Mouse (Mus musculus) kidney, embryonic 15.5 days (tissue): ENCODE measurements around the gene Fam196a. TPM values are rescaled to one million over a fixed set of nuclear protein-coding genes. Genes with fewer than 3 reads are reported as not detected.

ENCODE experiments used
- ATAC-seq: fragments of 200-750 bp; cut with Nextera tagmentation; replicated peaks from 2 replicates; pipeline ENCODE4 v1.8.0; 2017; ENCODE audit warnings: moderate TSS enrichment; ENCODE audit not compliant: low FRiP score
- H3K27ac ChIP-seq: fragments of 300-500 bp; sonication (generic); 2 replicates; pipeline ENCODE4 v1.5.1; 2015; ENCODE audit warnings: mild to moderate bottlenecking, inconsistent platforms
- H3K27me3 ChIP-seq: fragments of 300-500 bp; sonication (generic); 2 replicates; pipeline ENCODE4 v1.6.1; 2015; ENCODE audit warnings: inconsistent platforms
- H3K36me3 ChIP-seq: fragments of 300-500 bp; sonication (generic); 2 replicates; pipeline ENCODE4 v1.6.1; 2015; ENCODE audit warnings: inconsistent platforms
- H3K4me1 ChIP-seq: fragments of 300-500 bp; sonication (generic); 2 replicates; pipeline ENCODE4 v1.6.1; 2015; ENCODE audit warnings: inconsistent platforms
- H3K4me2 ChIP-seq: fragments of 300-500 bp; sonication (generic); 2 replicates; pipeline ENCODE4 v1.6.1; 2015; ENCODE audit warnings: moderate library complexity, mild to moderate bottlenecking, inconsistent platforms
- H3K4me3 ChIP-seq: fragments of 300-500 bp; sonication (generic); replicated peaks from 2 replicates; pipeline ENCODE4 v1.5.1; 2015; ENCODE audit warnings: mild to moderate bottlenecking, inconsistent platforms
- H3K9ac ChIP-seq: fragments of 300-500 bp; sonication (generic); 2 replicates; pipeline ENCODE4 v1.6.1; 2015; ENCODE audit warnings: mild to moderate bottlenecking, inconsistent platforms
- H3K9me3 ChIP-seq: fragments of 300-500 bp; sonication (generic); replicated peaks from 2 replicates; pipeline ENCODE4 v1.6.1; 2016; ENCODE audit warnings: inconsistent platforms
- WGBS: fragments of 180-500 bp; shearing (Covaris S2); methylation state at CpG from one replicate; pipeline ENCODE4 v1.1.7; 2015; ENCODE audit warnings: mixed read lengths; 5-methylcytosine and 5-hydroxymethylcytosine counted together
- polyA plus RNA-seq: library from polyadenylated mRNA; unstranded; fragments of >200 nt; fragmentation: Nextera tagmentation; extraction: Ambion mirVana; gene quantifications from 2 replicates; pipeline ENCODE4 v1.2.1, GENCODE M21; 2015

The Fam196a gene
- 2.9 and 3.2 TPM in 2 replicates for polyA plus RNA-seq

DNA sequence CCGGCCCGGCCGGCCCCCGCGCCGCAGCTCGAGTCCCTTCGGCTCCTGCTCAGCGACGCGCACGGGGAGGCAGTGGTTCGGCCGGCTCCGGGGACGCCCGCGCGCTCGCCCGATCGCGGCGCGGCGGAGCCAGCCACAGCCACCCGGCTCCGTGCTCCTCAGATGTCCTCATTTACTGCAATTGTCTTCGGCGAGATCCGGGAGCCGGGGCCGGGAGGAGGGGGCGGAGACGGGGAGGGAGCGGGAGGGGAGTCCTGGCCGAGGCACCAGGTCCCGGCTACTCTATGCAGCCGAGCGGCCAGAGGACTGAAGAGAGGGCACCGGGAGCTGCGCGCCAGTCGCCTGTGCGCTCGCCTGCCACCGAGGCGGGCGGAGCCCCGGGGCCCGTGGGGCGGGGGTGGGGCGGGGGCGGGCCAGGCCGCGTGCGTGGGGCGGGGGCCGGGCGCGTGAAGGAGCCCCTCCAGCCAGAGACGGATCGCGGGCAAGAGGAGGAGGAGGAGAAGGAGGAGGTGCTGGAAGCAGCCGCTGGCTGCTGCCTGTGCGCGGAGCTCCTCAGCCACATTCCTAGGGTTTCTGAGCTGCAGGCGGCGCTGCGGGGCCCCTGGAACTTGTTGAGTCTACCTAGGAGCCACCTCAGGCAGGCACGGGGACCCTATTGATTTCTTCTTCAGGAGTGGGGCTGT lies at the start of gene Fam196a:
Gene Fam196a, minus strand, starts transcription at position 504 of the 683 bp plus-strand sequence.
- Histone ChIP-seq H3K27ac (no peak within 1 kb of the TSS), H3K27me3 (peaks cover 11% of the 10 kb centered on the region; the same call in 1 of the 2 replicates), H3K4me2 (peak within 1 kb of the TSS; percentile 96), H3K9me3 (no peaks in the 10 kb centered on the region), H3K9ac (peak within 1 kb of the TSS; percentile 52), H3K36me3 (peaks cover 6% of the 10 kb centered on the region), H3K4me3 (peak within 1 kb of the TSS; percentile 58), H3K4me1 (peaks cover 27% of the 10 kb centered on the region)
- peak; percentile 94 for ATAC-seq
- 1% methylated on average over 65 of the region's 71 CpGs for WGBS

DNA sequence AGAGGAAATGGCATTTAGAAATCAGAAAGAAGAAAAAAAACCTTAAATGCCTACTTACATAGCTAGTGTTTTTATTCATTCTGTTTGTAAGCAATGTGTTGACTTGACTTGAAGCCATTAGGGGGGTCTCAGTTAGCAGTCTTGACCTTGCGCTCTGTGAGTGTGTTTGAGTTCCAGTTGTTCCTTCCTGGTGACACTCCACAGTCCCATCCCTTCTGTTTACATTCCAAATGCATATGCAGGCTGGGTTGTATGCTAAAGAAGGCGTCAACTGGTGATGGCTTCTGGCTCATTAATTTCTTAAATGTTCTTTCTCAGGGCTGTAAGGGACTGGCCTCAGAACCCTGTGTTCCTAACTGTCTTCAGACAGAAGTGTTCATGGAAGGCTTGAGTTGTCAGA lies 23.4 kb upstream of the Fam196a start:
- 85% methylated on average over 2 of the region's 2 CpGs for WGBS
- H3K27ac ChIP-seq, result no peak overlapping the region
- no peaks in the 10 kb centered on the region for H3K9me3 ChIP-seq
- no peak overlapping the region for H3K4me3 ChIP-seq
- H3K27me3 ChIP-seq, result no peaks in the 10 kb centered on the region
- H3K4me2 ChIP-seq, result no peak overlapping the region
- no peaks in the 10 kb centered on the region for H3K36me3 ChIP-seq
- no peak for ATAC-seq
- H3K4me1 ChIP-seq, result no peaks in the 10 kb centered on the region
- no peak overlapping the region for H3K9ac ChIP-seq

DNA sequence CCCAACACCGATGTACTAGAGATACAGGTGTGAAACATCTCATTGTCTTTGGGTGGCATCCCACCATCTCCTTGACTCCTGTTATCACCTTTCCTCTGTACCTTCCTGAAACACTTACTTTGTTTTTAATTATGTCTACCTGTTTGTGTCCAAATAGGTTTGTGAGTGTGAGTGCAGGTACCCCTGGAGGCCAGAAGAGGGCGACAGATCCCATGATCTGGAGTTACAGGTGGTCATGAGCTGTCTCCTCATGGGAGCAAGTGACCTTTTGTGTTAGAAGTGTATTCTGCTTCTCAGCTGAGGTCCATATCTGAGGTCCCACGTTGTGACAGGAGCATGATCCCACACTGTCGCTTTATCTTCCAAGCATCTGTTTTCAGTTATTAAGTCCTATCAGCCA lies 22.6 kb upstream of the Fam196a start:
- Histone ChIP-seq H3K9ac (no peak overlapping the region), H3K27me3 (no peaks in the 10 kb centered on the region), H3K4me1 (no peaks in the 10 kb centered on the region), H3K9me3 (no peaks in the 10 kb centered on the region), H3K36me3 (no peaks in the 10 kb centered on the region), H3K4me3 (no peak overlapping the region), H3K4me2 (no peak overlapping the region), H3K27ac (no peak overlapping the region)
- 74% methylated on average over 4 of the region's 4 CpGs for WGBS
- no peak for ATAC-seq

DNA sequence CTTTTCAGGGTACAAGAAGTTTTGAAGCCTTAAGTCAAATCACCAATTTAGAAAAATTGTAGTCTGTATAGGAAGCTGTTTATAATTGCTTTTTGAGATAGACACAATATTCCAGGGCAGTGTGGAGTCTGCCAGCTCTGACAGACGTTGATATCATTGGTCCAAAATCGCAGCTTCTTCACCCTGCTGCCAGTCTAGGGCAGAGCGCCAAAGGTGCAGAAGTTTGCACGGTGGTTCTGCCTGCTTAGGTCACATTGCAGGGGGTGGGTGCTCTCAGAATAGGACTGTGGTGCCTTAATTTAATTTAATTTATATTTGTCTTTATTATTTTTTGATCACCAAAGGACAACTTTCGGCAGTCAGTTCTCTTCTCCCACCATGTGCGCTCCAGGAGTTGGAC lies 20.9 kb upstream of the Fam196a start:
- H3K4me1 ChIP-seq, result no peaks in the 10 kb centered on the region
- no peak overlapping the region for H3K4me3 ChIP-seq
- no peak for ATAC-seq
- H3K9ac ChIP-seq, result no peak overlapping the region
- 92% methylated on average over 6 of the region's 6 CpGs for WGBS
- H3K27ac ChIP-seq, result no peak overlapping the region
- H3K27me3 ChIP-seq, result no peaks in the 10 kb centered on the region
- no peak overlapping the region for H3K4me2 ChIP-seq
- H3K36me3 ChIP-seq, result no peaks in the 10 kb centered on the region
- H3K9me3 ChIP-seq, result no peaks in the 10 kb centered on the region

DNA sequence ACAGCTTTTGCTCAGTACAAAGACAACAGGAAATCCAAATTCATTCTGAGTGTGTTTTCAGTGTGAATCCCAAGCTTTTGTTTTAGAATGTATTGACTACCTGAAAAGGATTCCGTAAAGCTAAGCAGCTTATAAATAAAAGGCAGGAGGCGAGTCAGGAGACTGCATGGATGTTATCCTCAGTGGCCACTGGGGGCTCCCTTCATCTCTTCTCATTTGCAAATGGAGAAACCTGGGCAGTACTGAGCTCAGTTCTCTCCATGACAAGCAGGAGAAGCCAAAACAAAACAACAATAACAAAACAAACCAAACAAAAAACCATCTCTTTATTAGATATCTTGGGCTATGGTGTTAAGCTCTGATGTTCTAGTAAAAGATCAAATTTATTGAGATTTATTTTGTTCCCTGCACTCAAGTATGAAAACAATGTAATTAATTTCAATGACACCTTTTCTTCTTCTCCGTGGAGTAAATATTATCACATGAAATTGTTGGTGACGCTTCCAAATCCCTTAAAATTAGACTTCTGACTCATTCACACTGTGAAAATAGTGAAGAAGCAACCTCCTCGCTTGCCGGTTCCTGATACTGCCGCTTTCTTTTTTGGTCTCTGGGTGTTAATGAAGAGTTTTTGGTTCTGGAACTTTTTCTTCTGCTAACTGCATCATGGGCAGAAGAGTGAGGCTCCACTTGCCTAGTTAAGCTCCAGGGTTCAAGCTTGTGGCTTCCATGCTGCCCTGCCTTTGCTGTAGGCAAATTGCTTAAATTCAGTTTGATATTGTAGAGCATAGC lies 7.9 kb upstream of the Fam196a start:
- no peak for ATAC-seq
- 89% methylated on average over 7 of the region's 7 CpGs for WGBS

DNA sequence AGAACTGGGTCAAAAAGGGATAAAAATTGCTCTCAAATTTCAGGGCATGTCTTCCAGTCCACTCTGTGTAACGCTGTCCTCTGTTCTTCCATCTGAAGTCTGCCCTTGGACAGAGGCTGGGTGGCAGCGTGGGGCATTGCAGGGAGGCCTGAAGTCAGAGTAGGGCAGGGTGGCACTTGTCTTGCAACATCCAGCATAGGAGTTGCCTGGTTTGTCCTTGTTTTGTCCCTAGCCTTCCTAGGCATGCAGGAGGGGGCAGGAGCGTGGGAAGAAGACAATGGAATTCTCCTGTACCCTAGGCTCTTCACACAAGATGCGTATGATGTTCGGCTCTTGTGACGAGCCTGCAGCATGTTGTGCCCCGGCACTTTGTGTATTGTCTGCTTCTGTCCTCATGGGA lies 5.5 kb upstream of the Fam196a start:
- no peak overlapping the region for H3K9ac ChIP-seq
- ATAC-seq, result no peak
- H3K4me3 ChIP-seq, result no peak overlapping the region
- peaks cover 6% of the 10 kb centered on the region for H3K36me3 ChIP-seq
- no peaks in the 10 kb centered on the region for H3K27me3 ChIP-seq
- WGBS, result 78% methylated on average over 7 of the region's 7 CpGs
- no peaks in the 10 kb centered on the region for H3K9me3 ChIP-seq
- peaks cover 15% of the 10 kb centered on the region for H3K4me1 ChIP-seq
- H3K4me2 ChIP-seq, result no peak overlapping the region
- H3K27ac ChIP-seq, result no peak overlapping the region

More for the DNA sequence above, 7.9 kb upstream of the Fam196a start:
- Histone ChIP-seq H3K27ac (no peak overlapping the region), H3K4me3 (no peak overlapping the region), H3K36me3 (peaks cover 6% of the 10 kb centered on the region), H3K4me1 (peaks cover 12% of the 10 kb centered on the region), H3K4me2 (no peak overlapping the region), H3K9me3 (no peaks in the 10 kb centered on the region), H3K27me3 (no peaks in the 10 kb centered on the region), H3K9ac (no peak overlapping the region)

DNA sequence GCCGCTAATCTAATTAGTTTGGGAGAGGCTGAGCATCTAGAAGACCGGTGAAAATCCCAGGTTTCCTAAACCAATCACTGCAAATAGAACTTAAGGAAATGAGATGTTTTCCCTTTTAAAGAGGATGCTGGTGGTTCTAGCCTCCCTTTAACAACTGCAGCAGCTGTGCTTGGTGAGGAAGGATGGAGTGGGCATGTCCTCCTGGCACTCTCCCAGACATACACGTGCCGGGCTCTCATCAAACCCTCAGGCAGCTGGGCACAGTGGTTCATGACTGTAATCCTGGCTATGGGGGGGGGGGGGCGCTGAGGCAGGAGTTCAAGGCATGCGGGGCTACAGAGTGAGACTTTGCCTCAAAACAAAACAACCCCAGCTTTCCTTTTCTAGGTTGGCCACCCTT lies 4.8 kb upstream of the Fam196a start:
- WGBS, result 66% methylated on average over 6 of the region's 6 CpGs
- no peak overlapping the region for H3K4me3 ChIP-seq
- no peak overlapping the region for H3K4me2 ChIP-seq
- H3K9me3 ChIP-seq, result no peaks in the 10 kb centered on the region
- H3K27me3 ChIP-seq, result no peaks in the 10 kb centered on the region
- H3K9ac ChIP-seq, result no peak overlapping the region
- ATAC-seq, result no peak
- H3K36me3 ChIP-seq, result peaks cover 6% of the 10 kb centered on the region
- no peak overlapping the region for H3K27ac ChIP-seq
- peaks cover 22% of the 10 kb centered on the region for H3K4me1 ChIP-seq

DNA sequence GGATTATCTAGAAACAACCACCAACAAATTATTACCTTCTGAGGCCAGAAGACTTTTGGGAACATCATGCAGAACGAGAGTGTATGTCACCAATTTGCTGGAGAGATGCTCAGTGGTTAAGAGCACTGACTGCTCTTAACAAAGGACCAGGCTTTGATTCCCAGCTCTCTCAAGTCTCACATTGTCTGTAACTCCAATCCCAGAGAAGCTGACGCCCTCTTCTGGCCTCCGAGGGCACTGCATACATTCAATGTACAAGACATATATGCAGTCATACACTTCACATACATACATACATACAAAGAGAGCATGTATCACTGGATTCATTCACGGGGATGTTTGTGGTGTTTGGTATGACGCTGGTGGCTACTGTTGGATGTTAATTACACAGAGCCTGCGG lies 3.7 kb upstream of the Fam196a start:
- 0 out of 2 replicates have a peak, but pooled peaks cover 5% of the 10 kb centered on the region for H3K27me3 ChIP-seq
- ATAC-seq, result no peak
- H3K4me3 ChIP-seq, result no peak overlapping the region
- peaks cover 6% of the 10 kb centered on the region for H3K36me3 ChIP-seq
- no peak overlapping the region for H3K27ac ChIP-seq
- H3K9ac ChIP-seq, result no peak overlapping the region
- H3K9me3 ChIP-seq, result no peaks in the 10 kb centered on the region
- H3K4me1 ChIP-seq, result peaks cover 32% of the 10 kb centered on the region
- no peak overlapping the region for H3K4me2 ChIP-seq
- WGBS, result 94% methylated on average over 6 of the region's 6 CpGs

DNA sequence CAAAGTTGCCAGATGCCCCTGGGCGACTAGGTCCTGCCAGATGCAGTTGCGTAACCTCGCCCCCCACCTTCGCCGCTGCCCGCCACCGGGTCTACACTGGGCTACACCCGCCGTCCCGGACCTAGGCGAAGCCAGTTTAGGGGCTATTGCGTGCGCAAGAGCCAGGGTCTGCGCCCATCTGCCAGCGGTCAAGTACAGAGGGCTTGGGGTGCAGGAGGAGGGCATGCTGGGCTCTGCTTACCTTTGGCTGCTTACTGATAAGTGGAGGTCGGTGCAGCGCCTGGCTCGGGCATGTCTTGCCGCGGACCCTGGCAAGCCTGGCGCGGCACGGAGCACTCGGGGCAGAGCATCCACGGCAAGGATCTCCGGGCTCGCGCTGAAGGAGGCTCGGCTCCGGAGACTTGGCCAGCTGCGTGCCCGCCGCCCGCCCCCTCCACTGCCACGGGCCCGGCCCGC lies 731 bp downstream of the Fam196a start:
- H3K4me2 ChIP-seq, result peak overlapping the region; percentile 96
- H3K9me3 ChIP-seq, result no peaks in the 10 kb centered on the region
- ATAC-seq, result peak; percentile 45
- peaks cover 6% of the 10 kb centered on the region for H3K36me3 ChIP-seq
- peaks cover 11% of the 10 kb centered on the region; the same call in 1 of the 2 replicates for H3K27me3 ChIP-seq
- peak overlapping the region; percentile 58 for H3K4me3 ChIP-seq
- peak overlapping the region; percentile 52 for H3K9ac ChIP-seq
- peaks cover 27% of the 10 kb centered on the region for H3K4me1 ChIP-seq
- no peak overlapping the region for H3K27ac ChIP-seq
- under 1% methylated on average over 37 of the region's 37 CpGs for WGBS

DNA sequence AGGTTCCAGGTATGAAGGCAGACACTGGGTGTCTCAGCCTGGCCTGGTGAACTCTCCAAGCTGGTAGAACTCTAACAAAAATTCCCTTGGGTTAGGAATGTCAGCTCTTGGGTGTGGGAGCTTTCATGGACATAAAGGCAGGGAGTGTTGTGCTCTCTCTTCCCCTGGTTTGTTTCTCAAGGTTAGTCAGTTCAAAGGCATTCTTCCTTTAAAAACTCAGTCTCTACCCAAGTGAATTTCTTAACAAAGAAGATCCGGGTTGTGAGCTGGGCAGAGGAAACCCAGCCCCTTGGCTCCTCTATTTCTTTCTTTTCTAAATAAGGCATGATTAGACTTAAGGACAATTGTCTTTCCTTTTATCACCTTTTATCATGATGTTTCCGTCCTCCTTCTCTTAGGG lies 6.3 kb downstream of the Fam196a start:
- no peaks in the 10 kb centered on the region for H3K36me3 ChIP-seq
- peaks cover 5% of the 10 kb centered on the region; the same call in 1 of the 2 replicates for H3K27me3 ChIP-seq
- no peaks in the 10 kb centered on the region for H3K9me3 ChIP-seq
- H3K4me3 ChIP-seq, result no peak overlapping the region
- H3K4me1 ChIP-seq, result peaks cover 6% of the 10 kb centered on the region
- 68% methylated on average over 2 of the region's 2 CpGs for WGBS
- ATAC-seq, result no peak
- no peak overlapping the region for H3K4me2 ChIP-seq
- no peak overlapping the region for H3K27ac ChIP-seq
- no peak overlapping the region for H3K9ac ChIP-seq

DNA sequence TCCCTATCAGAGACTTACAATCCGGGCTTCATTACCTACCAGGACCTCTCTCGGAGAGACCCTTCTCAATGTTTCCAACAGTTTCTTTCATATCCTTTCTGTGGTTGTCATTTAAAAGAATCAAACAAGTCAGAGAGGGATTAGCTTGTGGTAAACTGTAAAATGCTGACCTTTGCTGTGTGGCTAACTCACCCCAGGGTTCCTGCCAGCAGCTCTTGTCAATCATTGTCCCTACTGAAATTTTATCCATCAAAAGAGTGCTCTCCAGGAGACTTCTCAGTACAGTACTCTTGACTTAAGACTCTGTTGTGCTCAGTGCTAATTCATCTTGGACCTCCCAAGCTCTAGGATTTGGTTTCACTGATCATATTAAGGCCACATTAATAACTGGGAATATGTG lies 36.2 kb downstream of the Fam196a start:
- H3K4me3 ChIP-seq, result no peak overlapping the region
- H3K27ac ChIP-seq, result no peak overlapping the region
- ATAC-seq, result no peak
- H3K9me3 ChIP-seq, result no peaks in the 10 kb centered on the region
- H3K4me1 ChIP-seq, result peaks cover 5% of the 10 kb centered on the region; the same call in 1 of the 2 replicates
- no peak overlapping the region for H3K4me2 ChIP-seq
- no peak overlapping the region for H3K9ac ChIP-seq
- no peaks in the 10 kb centered on the region for H3K27me3 ChIP-seq
- WGBS, result 93% methylated on average over 2 of the region's 2 CpGs
- H3K36me3 ChIP-seq, result peaks cover 5% of the 10 kb centered on the region; the same call in 1 of the 2 replicates

DNA sequence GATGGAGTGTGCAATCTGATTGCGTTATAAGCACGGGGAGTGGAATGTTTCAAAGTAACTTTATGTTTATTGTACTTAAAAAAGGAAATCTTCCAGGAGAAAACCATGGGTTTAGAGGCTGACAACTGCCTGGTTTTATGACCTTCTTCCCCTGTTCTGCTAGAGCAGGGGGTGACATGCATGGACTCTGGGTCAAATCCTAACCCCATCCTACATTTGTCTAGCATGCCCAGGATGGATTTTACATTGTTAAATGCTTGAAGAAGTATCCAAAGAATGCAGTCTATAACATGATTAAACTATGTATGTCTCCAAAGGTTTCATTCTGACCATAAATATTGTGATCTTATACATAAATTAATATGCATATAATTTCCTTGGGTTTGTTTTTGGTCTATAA lies 38.8 kb downstream of the Fam196a start:
- H3K4me1 ChIP-seq, result peaks cover 5% of the 10 kb centered on the region; the same call in 1 of the 2 replicates
- ATAC-seq, result no peak; the same call in 1 of the 2 replicates
- H3K27ac ChIP-seq, result peak overlapping the region; percentile 32; the same call in 1 of the 2 replicates
- H3K4me2 ChIP-seq, result no peak overlapping the region
- WGBS, result 42% methylated on average over 2 of the region's 2 CpGs
- H3K9me3 ChIP-seq, result no peaks in the 10 kb centered on the region
- no peaks in the 10 kb centered on the region for H3K27me3 ChIP-seq
- peaks cover 7% of the 10 kb centered on the region; the same call in 1 of the 2 replicates for H3K36me3 ChIP-seq
- no peak overlapping the region for H3K4me3 ChIP-seq
- H3K9ac ChIP-seq, result no peak overlapping the region
